Mouse (Mus musculus) CD8-positive naive resting alpha-beta T cell, adult 2 months (primary cell): ENCODE measurements around the gene Grb2.

ENCODE experiments used
- DNase-seq, 2 experiments: peaks; one replicate each; pipeline ENCODE4 v3.0.0; 2022; ENCODE audit warnings: low read depth in 2 of 2, low spot score in 2 of 2

The Grb2 gene

GRCm38 (mm10) chr11:115629734-115630531 is 78.5 kb downstream of the Grb2 start:
- DNase-seq, result no peak

DNA sequence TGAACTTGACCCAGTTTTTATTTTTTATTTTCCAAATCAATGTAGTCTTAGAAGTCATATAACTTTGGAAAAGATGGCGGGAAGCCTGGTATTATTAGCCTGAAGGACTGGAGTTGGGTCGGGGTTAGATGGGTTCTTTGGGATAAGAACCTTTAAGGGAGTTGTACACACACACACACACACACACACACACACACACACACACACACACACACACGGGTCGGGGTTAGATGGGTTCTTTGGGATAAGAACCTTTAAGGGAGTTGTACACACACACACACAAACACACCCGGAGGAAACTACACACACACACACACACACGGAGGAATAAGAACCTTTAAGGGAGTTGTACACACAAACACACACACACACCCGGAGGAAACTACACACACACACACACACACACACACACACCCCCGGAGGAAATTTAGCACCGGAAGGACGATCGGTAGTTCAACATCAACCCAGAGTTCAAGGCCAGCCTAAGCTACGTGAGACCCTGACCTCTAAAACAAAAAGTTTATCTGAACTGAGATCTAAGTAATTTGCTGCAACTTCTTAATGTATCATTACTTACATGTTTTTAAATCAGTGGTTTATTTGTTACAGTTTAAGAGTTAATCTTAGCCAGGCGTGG is 79.8 kb downstream of the Grb2 start:
- DNase-seq, result no peak

DNA sequence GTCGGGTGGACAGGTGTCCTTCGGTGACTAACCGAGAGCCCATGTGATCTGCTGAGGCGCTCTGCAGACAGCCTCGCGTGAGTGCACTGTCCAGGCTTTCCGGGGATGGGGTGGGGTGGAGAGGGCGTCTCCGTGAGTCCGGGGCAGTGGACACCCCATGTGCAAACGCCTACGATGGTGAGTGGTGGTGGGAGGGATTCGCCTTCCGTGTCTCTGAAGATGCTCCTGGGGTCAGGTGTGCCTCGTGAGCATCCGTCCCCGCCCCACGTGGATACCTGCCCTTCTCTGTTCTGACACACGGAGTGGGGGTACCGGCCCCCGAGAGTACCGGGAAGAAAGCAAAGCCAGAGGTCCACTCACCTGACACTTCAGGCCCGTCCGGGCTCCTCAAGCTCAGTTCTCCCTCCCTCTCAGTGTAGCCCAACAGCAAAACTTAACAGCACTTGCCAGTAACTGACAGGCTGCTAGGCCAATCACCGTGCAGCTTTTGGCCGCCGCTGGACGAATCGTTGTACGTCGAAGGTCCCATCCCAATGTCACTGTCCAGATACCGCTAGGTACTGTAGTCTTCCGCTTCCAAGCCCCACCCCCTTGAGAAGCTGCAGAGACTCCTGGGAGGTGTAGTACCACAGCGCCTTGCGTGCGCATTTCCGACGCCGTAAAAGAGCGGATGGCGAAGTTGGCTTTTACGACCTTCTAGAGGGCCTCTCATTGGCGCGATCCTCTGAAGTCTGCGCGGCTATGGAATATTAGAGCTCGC is 80.5 kb downstream of the Grb2 start, which contains the start of gene Slc25a19:
Gene Slc25a19, minus strand, starts transcription at position 591 of the 760 bp plus-strand sequence.
- DNase-seq, result peak; percentile 92 to 95

- no peak for DNase-seq
Observed at GRCm38 (mm10) chr11:115626824-115627616, 81.4 kb downstream of the Grb2 start.

GRCm38 (mm10) chr11:115625877-115626276 is 82.5 kb downstream of the Grb2 start:
- no peak for DNase-seq

DNA sequence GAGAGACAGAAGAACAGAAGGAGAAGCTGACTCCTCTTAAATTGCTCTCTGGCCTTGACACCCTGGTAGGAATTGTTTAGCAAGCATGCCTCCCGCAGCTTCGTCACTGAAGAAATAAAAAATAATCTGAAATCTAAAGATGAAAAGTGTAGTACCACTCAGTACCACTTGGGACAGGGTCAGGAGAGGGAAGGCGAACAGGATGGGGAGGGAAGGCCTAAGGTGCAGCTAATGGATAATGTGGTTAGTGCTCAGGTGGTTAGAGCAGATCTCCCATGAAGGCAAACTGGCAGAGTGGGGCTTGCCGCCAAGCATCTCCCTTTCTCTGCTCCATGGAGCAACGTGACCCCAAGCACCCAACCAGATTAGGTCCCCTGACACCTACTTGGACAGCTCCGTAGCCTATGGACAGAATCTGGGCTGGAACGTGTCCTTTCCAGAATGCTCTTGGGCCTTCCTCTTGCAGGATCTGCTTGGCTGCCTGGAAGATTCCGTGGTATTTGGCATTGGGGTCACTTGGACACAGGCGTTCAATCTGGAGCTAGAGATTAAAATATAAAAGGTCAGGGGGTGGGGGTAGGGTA is 84.8 kb downstream of the Grb2 start:
- no peak for DNase-seq

- no peak for DNase-seq
Observed at GRCm38 (mm10) chr11:115619949-115620348, 88.4 kb downstream of the Grb2 start.

DNA sequence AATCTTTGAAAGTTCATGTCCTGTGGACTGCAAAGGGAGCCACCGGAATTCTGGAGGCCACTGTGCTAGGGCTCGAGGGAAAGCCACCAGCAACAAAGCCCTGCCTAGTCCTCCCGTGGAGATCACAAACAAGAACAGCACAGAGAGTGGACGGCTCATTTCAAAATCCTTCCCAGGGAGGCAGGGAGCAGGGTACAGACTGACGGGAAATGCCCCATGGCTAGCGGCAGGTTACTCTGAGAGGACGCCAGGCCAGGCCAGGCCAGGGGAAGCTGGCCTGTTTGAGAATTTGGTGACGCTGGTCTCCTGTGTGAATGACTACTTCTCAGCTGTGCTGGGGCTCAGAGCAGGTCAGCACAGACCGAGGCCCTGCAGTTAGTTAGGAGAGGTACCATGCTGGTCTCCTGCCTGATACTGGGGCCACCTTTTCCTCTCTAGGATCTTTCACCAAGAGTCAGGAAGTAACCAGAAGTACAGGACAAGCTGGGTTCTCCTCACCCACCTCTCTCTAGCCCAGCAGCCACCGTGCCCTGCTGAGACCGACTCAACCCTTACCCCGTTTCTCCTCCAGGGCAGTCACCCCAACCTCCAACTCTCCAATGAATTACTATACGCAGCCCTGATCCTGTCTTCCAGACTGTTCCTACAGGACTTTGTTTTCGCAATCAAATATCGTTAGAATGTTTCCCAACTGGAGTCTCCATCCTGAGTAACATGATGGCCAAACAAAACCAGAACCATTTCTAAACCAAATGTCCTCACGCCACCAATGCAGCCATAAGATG is 89.5 kb downstream of the Grb2 start:
- no peak for DNase-seq

GRCm38 (mm10) chr11:115618001-115618400 is 90.4 kb downstream of the Grb2 start:
- no peak for DNase-seq

- no peak for DNase-seq
Observed at GRCm38 (mm10) chr11:115616893-115617292, 91.5 kb downstream of the Grb2 start.

DNA sequence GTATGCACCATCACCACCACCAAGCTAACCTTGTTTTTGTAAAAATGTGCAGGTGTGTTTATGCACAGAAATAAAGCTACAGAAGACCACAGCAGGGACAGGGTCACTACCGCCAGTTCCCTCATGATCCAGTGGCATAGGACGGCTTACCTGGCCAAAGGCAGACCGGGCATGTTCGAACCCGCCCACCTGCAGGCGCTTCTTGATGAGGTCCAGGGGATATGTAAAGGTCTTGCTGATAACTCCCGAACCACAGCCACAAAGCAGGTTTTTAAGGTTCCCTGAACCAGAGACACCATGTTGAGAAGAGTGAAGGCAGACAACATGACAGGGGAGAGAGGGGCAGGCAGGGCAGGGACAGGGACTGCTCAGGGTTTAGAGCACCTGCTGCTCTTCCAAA is 92.0 kb downstream of the Grb2 start:
- no peak for DNase-seq

- no peak for DNase-seq
Observed at GRCm38 (mm10) chr11:115615875-115616274, 92.5 kb downstream of the Grb2 start.

GRCm38 (mm10) chr11:115615108-115615825 is 93.1 kb downstream of the Grb2 start:
- DNase-seq, result no peak

GRCm38 (mm10) chr11:115614346-115615107 is 93.9 kb downstream of the Grb2 start:
- DNase-seq, result no peak

DNA sequence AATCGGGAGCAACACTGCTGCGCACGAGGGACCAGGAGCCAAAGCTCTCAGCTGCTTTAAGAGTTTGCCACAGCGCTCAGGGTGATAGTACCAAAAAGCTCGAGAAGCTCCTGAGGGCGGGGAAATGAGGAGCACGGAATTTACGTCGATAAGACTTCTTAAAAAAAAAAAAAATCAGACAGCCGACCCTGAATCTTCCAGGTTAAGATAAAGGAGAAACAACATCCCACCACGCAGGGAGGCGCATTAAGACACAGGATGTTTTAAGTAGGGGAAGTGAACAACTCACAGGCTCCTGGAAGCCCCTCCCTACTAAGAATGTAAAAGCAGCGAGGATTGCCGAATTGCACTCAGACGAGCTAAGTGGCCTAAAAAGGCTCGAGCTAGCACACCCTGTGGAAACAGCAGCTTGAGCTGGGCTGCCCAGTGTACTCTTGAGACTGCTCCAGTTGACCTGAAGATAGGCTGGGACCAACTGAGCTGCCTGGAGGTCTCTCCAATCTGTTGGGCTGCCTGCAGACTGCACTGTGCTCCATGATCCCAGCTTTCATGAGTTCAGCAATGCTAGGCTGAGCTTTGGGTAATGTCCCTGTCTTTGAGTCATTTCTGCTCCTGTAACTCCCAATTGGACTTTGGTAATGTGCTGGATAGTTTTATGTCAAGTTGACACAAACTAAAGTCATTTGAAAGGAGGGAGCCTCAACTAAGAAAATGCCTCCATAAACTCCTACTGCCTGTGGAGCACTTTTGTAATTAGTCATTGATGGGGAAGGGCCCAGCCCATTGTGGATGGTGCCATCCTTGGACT is 95.1 kb downstream of the Grb2 start:
- peak in 1 of 2 experiments; percentile 32 for DNase-seq

- DNase-seq, result peak; percentile 88 to 95
Observed at GRCm38 (mm10) chr11:115612410-115613137, 95.8 kb downstream of the Grb2 start, which contains the start of gene Mif4gd. Mif4gd (minus strand) TSS chr11:115612969.

GRCm38 (mm10) chr11:115612059-115612409 is 96.4 kb downstream of the Grb2 start:
- peak; percentile 21 to 28 for DNase-seq
